Mouse (Mus musculus): ENCODE measurements around the gene Prkg1.

The Prkg1 gene

GRCm38 (mm10) chr19:31630899-31631869 is 133.6 kb downstream of the Prkg1 start:
- no peak for DNase-seq (ENCODE audit: low spot score in 2 of 2)

- DNase-seq (ENCODE audit: low spot score in 2 of 2): no peak
These were observed 143.1 kb downstream of the Prkg1 start for GRCm38 (mm10) chr19:31621716-31622115.

GRCm38 (mm10) chr19:31616830-31617229 is 148.0 kb downstream of the Prkg1 start:
- no peak for DNase-seq (ENCODE audit: low spot score in 2 of 2)

- DNase-seq (ENCODE audit: low spot score in 2 of 2): no peak
These were observed 148.7 kb downstream of the Prkg1 start for GRCm38 (mm10) chr19:31616159-31616558.

GRCm38 (mm10) chr19:31613146-31613545 is 151.7 kb downstream of the Prkg1 start:
- no peak for DNase-seq (ENCODE audit: low spot score in 2 of 2)

DNA sequence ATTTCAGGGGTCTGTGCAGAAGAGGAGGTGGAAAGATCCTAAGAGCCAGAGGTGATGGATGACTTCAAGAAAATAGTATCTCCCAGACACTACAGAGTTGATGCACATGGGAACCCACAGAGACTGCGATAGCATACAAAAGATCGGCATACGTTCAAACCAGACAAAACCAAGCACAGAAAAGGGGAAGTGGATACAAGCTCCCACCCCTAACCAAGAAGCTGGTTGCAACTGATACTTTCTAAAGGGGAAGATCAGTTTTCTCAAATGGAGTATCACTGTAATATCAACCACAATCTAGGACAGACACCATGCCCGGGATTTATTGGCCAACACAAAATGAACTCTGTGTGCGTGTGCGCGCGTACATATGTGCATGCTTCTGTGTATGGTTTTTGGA is 162.3 kb downstream of the Prkg1 start:
- no peak for DNase-seq (ENCODE audit: low spot score in 2 of 2)

- no peak for DNase-seq (ENCODE audit: low spot score in 2 of 2)
These were observed 170.8 kb downstream of the Prkg1 start for GRCm38 (mm10) chr19:31594011-31594410.

- no peak for DNase-seq (ENCODE audit: low spot score in 2 of 2)
These were observed 174.1 kb downstream of the Prkg1 start for GRCm38 (mm10) chr19:31590701-31591100.

- DNase-seq (ENCODE audit: low spot score in 2 of 2): no peak
These were observed 187.7 kb downstream of the Prkg1 start for GRCm38 (mm10) chr19:31577092-31577491.

GRCm38 (mm10) chr19:31564329-31564728 is 200.5 kb downstream of the Prkg1 start:
- DNase-seq (ENCODE audit: low spot score in 2 of 2): peak; percentile 47 to 64

DNA sequence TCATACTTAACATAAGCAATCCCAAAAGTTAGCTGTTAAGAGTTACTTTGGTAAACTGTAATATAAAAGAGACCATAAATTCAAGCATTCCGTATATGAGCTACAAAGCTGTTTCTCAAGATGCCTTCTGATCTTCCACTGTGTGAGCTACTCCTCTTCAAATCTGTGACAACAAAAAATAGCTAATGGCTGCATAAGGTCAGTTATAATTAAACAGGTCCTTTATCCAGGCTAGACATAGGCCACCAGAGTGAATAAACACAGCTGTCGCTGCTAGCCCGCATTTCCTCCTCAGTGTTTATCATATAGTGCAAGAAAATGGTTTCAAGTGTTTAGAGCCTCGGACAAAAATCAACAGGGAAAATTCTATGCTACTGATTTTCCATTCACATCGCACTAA is 218.8 kb downstream of the Prkg1 start:
- no peak for DNase-seq (ENCODE audit: low spot score in 2 of 2)

DNA sequence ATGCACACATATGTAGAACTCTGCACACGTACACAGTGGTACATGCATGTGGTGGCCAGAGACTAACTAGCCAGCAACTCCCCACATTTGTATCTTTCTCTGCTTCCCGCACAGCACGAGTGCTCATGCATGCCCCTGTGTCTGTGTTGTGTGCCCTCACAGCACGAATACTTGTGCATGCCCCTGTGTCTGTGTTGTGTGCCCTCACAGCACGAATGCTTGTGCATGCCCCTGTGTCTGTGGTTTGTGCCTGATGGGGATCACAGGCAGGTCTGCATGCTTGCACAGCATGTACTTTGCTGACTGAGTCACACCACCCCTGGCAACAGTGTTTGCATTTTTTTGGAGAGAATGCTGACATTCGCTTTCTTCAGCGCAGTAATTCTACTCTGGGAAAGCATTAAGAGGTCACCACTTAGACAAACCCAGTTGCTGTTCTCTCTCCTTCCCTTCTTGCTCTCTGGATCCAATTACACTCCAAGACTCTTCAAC is 233.5 kb downstream of the Prkg1 start:
- peak in 1 of 2 experiments; percentile 10 for DNase-seq (ENCODE audit: low spot score in 2 of 2)

DNA sequence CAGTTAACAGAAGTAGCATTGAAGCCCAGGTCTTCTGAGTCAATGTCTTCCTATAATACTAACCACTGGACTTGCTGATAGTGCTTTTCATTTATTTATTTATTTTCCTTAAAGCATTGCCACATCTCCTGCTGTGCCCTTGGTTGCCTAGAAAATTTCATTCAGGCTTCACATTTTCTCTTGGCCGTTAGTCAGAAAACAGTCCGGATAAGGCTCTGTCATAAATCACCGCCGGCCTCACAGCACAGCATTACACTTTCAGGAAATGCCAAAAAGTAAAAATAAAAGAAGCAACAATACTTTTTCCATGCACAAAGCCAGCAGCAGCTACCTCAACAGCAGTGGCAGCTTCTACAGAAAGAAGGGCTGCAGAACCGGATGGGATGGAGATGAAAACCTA is 234.2 kb downstream of the Prkg1 start:
- DNase-seq (ENCODE audit: low spot score in 2 of 2): no peak

- DNase-seq (ENCODE audit: low spot score in 2 of 2): no peak
These were observed 234.9 kb downstream of the Prkg1 start for GRCm38 (mm10) chr19:31529890-31530289.

GRCm38 (mm10) chr19:31514490-31514889 is 250.3 kb downstream of the Prkg1 start:
- DNase-seq (ENCODE audit: low spot score in 2 of 2): peak in 1 of 2 experiments; percentile 30

DNA sequence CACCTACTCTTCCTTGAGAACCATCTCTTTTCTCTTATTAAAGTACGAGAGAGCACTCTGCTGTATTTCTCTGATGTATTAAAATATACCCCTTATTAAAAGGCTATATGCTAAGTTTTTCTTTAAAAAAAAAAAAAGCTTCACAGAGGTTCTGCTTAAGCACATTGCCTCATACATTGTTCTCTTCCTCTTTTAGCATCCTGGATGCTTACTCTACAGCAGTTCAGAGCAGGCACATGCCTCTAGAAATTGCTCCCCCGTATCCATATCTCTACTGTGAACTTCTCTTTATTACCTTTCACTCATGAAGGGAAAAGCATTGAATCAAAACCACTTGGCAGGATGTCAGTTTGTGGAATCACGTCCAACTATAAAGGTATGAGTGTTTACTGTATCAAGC is 257.0 kb downstream of the Prkg1 start:
- DNase-seq (ENCODE audit: low spot score in 2 of 2): no peak

- no peak for DNase-seq (ENCODE audit: low spot score in 2 of 2)
These were observed 258.5 kb downstream of the Prkg1 start for GRCm38 (mm10) chr19:31506296-31506695.

DNA sequence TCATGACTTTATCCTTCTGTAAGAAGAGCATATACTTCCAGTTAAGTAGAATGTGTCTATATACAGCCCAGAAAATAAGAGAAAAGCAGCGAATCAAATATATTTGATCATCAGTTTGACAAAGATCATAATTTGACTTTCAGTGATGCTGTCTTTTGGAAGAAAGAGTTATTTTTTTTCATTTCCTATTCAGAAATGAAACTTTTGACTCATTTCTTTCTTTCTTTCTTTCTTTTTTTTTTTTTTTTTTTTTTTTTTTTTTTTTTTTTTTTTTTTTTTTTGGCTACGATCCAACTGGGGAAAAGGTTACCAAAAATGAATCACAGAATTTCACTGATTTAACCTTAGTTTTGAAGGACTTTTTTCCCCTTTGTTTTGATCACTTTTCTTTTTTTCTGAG is 259.8 kb downstream of the Prkg1 start:
- DNase-seq (ENCODE audit: low spot score in 2 of 2): no peak

GRCm38 (mm10) chr19:31497386-31497785 is 267.4 kb downstream of the Prkg1 start:
- DNase-seq (ENCODE audit: low spot score in 2 of 2): no peak

- no peak for DNase-seq (ENCODE audit: low spot score in 2 of 2)
These were observed 275.2 kb downstream of the Prkg1 start for GRCm38 (mm10) chr19:31489606-31490005.

- no peak for DNase-seq (ENCODE audit: low spot score in 2 of 2)
These were observed 293.1 kb downstream of the Prkg1 start for GRCm38 (mm10) chr19:31471766-31472165.

DNA sequence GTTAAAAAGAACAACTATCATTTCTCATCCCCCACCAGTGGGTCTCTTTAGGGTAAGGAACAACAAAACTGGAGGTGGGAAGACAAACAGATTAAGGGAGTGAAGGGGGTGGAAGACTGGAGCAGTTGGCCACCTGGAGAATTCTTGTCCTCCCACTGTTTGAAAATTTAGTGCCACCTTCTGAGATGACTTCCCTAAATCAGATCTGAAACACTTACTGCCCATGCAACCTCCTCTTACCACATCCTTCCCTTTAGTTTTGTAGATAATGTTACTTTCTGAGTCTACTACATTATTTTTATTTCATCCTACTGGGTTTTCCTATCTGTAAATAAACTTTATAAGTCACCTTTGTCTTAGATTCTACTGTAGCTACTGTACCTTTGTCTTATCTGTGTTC is 304.6 kb downstream of the Prkg1 start:
- no peak for DNase-seq (ENCODE audit: low spot score in 2 of 2)

GRCm38 (mm10) chr19:31444101-31444500 is 320.7 kb downstream of the Prkg1 start:
- no peak for DNase-seq (ENCODE audit: low spot score in 2 of 2)

Data from frontal cortex, postnatal 36 days (tissue).